Mouse (Mus musculus) MEL (cell line): ENCODE data around the gene Hrh2.

ENCODE experiments used
- CHD2 ChIP-seq: IDR thresholded peaks from 2 replicates; pipeline ENCODE4 v1.6.1; 2011; ENCODE audit warnings: low read length, improper control_type of control experiment
- CTCF ChIP-seq, 3 experiments: IDR thresholded peaks in 2 of 3; conservative IDR thresholded peaks in 1 of 3; 2 replicates each; pipeline ENCODE4 v1.5.1; 2011 to 2012; ENCODE audit warnings: low read length in 3 of 3, low read depth in 2 of 3, mild to moderate bottlenecking in 2 of 3, improper control_type of control experiment in 1 of 3, inconsistent platforms in 1 of 3, mixed read lengths in 1 of 3, moderate library complexity in 1 of 3; ENCODE audit not compliant: control insufficient read depth in 1 of 3, insufficient read depth in 1 of 3, poor library complexity in 1 of 3, severe bottlenecking in 1 of 3
- EP300 ChIP-seq, 2 experiments: IDR thresholded peaks; 2 replicates each; pipeline ENCODE4 v1.6.1; 2011; ENCODE audit warnings: improper control_type of control experiment in 2 of 2, low read length in 2 of 2, low read depth in 1 of 2, mild to moderate bottlenecking in 1 of 2
- JUND ChIP-seq: IDR thresholded peaks from 2 replicates; pipeline ENCODE4 v1.6.1; 2011; ENCODE audit warnings: low read depth, mild to moderate bottlenecking, improper control_type of control experiment, low read length
- MEF2A ChIP-seq: IDR thresholded peaks from 2 replicates; pipeline ENCODE4 v1.6.1; 2014; ENCODE audit warnings: low read depth, mild to moderate bottlenecking, inconsistent platforms, low read length, improper control_type of control experiment; ENCODE audit not compliant: poor library complexity, insufficient replicate concordance, severe bottlenecking; ENCODE audit errors: extremely low read depth
- POLR2A ChIP-seq, 2 experiments: IDR thresholded peaks; 2 replicates each; pipeline ENCODE4 v1.6.1; 2011 to 2012; ENCODE audit warnings: low read length in 2 of 2, mild to moderate bottlenecking in 2 of 2, control low read depth in 1 of 2, improper control_type of control experiment in 1 of 2, low read depth in 1 of 2, moderate library complexity in 1 of 2; ENCODE audit not compliant: control insufficient read depth in 1 of 2, insufficient read depth in 1 of 2, poor library complexity in 1 of 2
- POLR2AphosphoS2 ChIP-seq: IDR thresholded peaks from 2 replicates; pipeline ENCODE4 v1.6.1; 2011; ENCODE audit warnings: low read length, improper control_type of control experiment
- TCF12 ChIP-seq: IDR thresholded peaks from 2 replicates; pipeline ENCODE4 v1.6.1; 2014; ENCODE audit warnings: low read depth, mild to moderate bottlenecking, inconsistent platforms, low read length, improper control_type of control experiment, moderate library complexity
- USF1 ChIP-seq: IDR thresholded peaks from 2 replicates; pipeline ENCODE4 v1.6.1; 2014; ENCODE audit warnings: low read depth, mild to moderate bottlenecking, inconsistent platforms, low read length, improper control_type of control experiment, moderate library complexity
- USF2 ChIP-seq, 2 experiments: IDR thresholded peaks; 2 replicates each; pipeline ENCODE4 v1.6.1; 2011 to 2012; ENCODE audit warnings: improper control_type of control experiment in 2 of 2, low read length in 2 of 2, borderline replicate concordance in 1 of 2, inconsistent platforms in 1 of 2, low read depth in 1 of 2, mild to moderate bottlenecking in 1 of 2; ENCODE audit not compliant: insufficient read depth in 1 of 2
- ZKSCAN1 ChIP-seq: IDR thresholded peaks from 2 replicates; pipeline ENCODE4 v1.6.1; 2012; ENCODE audit warnings: low read depth, mild to moderate bottlenecking, inconsistent platforms, low read length, improper control_type of control experiment, moderate library complexity
- ZNF384 ChIP-seq: IDR thresholded peaks from 2 replicates; pipeline ENCODE4 v1.6.1; 2012; ENCODE audit warnings: low read depth, mild to moderate bottlenecking, inconsistent platforms, low read length, improper control_type of control experiment

DNA sequence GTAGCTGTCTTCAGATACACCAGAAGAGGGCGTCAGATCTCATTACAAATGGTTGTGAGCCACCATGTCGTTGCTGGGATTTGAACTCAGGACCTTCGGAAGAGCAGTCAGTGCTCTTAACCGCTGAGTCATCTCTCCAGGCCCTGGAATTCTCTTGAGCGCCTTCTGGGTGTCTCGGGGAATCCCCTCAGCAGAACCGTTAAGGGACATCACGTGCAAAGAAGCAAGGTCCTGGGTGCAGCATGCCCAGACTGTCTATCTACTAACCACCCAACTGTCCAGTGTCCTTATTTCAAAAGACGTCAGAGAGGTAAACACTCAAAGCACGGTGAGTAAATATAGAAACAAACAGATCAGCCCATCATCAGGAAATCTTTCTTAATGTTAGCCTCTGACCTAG is 27.5 kb upstream of the Hrh2 start:
- no peak for TF ChIP-seq CHD2
- no peak for TF ChIP-seq CTCF (IDR thresholded peaks at IDR 0.05 in 2 of 3, conservative IDR thresholded peaks at IDR 0.05 in 1 of 3; ENCODE audit: control insufficient read depth in 1 of 3, insufficient read depth in 1 of 3, low read depth in 2 of 3, low read length in 3 of 3, poor library complexity in 1 of 3, severe bottlenecking in 1 of 3)
- no peak for TF ChIP-seq JUND
- TF ChIP-seq MEF2A = no peak
- TF ChIP-seq USF1 = no peak
- TF ChIP-seq EP300 (IDR thresholded peaks at IDR 0.05; ENCODE audit: low read depth in 1 of 2, low read length in 2 of 2) = no peak
- TF ChIP-seq TCF12 = no peak
- no peak for TF ChIP-seq POLR2A (IDR thresholded peaks at IDR 0.05; ENCODE audit: control insufficient read depth in 1 of 2, insufficient read depth in 1 of 2, low read depth in 1 of 2, low read length in 2 of 2, poor library complexity in 1 of 2)
- TF ChIP-seq ZNF384 = no peak
- no peak for TF ChIP-seq ZKSCAN1
- TF ChIP-seq POLR2AphosphoS2 = no peak
- TF ChIP-seq USF2 (IDR thresholded peaks at IDR 0.05; ENCODE audit: borderline replicate concordance in 1 of 2, insufficient read depth in 1 of 2, low read depth in 1 of 2, low read length in 2 of 2) = no peak
